Comparison of ENCODE assay signal across 8 mouse cellular contexts in genomic region chr1:171270573-171270900, GRCm38 (mm10). TPM values are rescaled to one million over a fixed set of nuclear protein-coding genes. Genes with fewer than 3 reads are reported as not detected.
DNase-seq lines count a peak whose midpoint lies in the region; ATAC-seq and TF ChIP-seq lines count a peak whose summit lies in the region.

No protein-coding gene starts in this region.

- peak overlapping the region; percentile 95 for H3K9ac ChIP-seq in heart, embryonic 16.5 days (ENCODE audit: low read length)
- H3K9ac ChIP-seq in embryonic facial prominence, embryonic 13.5 days, result peak overlapping the region; percentile 85

- no peak for TF ChIP-seq CTCF in lung, adult 2 months (IDR thresholded peaks at IDR 0.05; ENCODE audit: insufficient read depth, low read length)
- TF ChIP-seq CTCF in olfactory bulb, adult 2 months (IDR thresholded peaks at IDR 0.05; ENCODE audit: insufficient read depth, low read depth, low read length), result no peak

- DNase-seq in heart, postnatal 25 days (ENCODE audit: low spot score), result no peak
- peak; percentile 80 for DNase-seq in kidney, adult 11 months
- DNase-seq in lung, adult 2 months, result no peak
- no peak for DNase-seq in layer of hippocampus, adult 18-20 months (ENCODE audit: low spot score in 2 of 2)
- no peak for DNase-seq in gastrocnemius, postnatal 25 days

- H3K4me3 ChIP-seq in heart, embryonic 16.5 days (ENCODE audit: low read length), result peak overlapping the region; percentile 93
- H3K4me3 ChIP-seq in embryonic facial prominence, embryonic 13.5 days, result peak overlapping the region; percentile 83
- H3K4me3 ChIP-seq in lung, adult 2 months (replicated peaks; ENCODE audit: extremely low read depth, low read depth, low read length), result peak overlapping the region; percentile 88
- peak overlapping the region; percentile 60 for H3K4me3 ChIP-seq in olfactory bulb, adult 2 months (ENCODE audit: insufficient read depth, low read depth, low read length)

- intact Hi-C loops in heart, postnatal 25 days (cut with DNase I), result no loop called here

- under 1% methylated on average over 19 of the region's 19 CpGs for WGBS in heart, embryonic 16.5 days
- 1% methylated on average over 19 of the region's 19 CpGs for WGBS in embryonic facial prominence, embryonic 13.5 days
- WGBS in lung, adult 2 months, result 2% methylated on average over 19 of the region's 19 CpGs
- 0% methylated on average over 19 of the region's 19 CpGs for WGBS in olfactory bulb, adult 2 months

- peaks cover 16% of the 10 kb centered on the region for H3K4me1 ChIP-seq in heart, embryonic 16.5 days (ENCODE audit: control insufficient read depth, insufficient read depth, low read length)
- peaks cover 20% of the 10 kb centered on the region for H3K4me1 ChIP-seq in embryonic facial prominence, embryonic 13.5 days
- H3K4me1 ChIP-seq in lung, adult 2 months (ENCODE audit: control insufficient read depth, insufficient read depth, low read length), result peaks cover 12% of the 10 kb centered on the region; the same call in 1 of the 2 replicates
- H3K4me1 ChIP-seq in olfactory bulb, adult 2 months (ENCODE audit: control insufficient read depth, insufficient read depth, low read length), result peaks cover 8% of the 10 kb centered on the region

- peak; percentile 61 for ATAC-seq in heart, embryonic 16.5 days (replicated peaks; ENCODE audit: extremely low read depth, insufficient read depth, low FRiP score)
- peak; percentile 65 for ATAC-seq in embryonic facial prominence, embryonic 13.5 days (ENCODE audit: insufficient number of reproducible peaks, insufficient read depth, low FRiP score, low TSS enrichment, low read depth)

- no peaks in the 10 kb centered on the region for H3K9me3 ChIP-seq in heart, embryonic 16.5 days (replicated peaks; ENCODE audit: control insufficient read depth, low read length)
- no peaks in the 10 kb centered on the region for H3K9me3 ChIP-seq in embryonic facial prominence, embryonic 13.5 days

- peak overlapping the region; percentile 73 for H3K27ac ChIP-seq in heart, embryonic 16.5 days (ENCODE audit: low read length)
- peak overlapping the region; percentile 68 for H3K27ac ChIP-seq in embryonic facial prominence, embryonic 13.5 days
- H3K27ac ChIP-seq in olfactory bulb, adult 2 months (ENCODE audit: insufficient read depth, low read depth, low read length), result peak overlapping the region; percentile 5; the same call in 1 of the 2 replicates

- peak overlapping the region; percentile 100 for H3K4me2 ChIP-seq in heart, embryonic 16.5 days (ENCODE audit: low read depth, low read length)
- peak overlapping the region; percentile 95 for H3K4me2 ChIP-seq in embryonic facial prominence, embryonic 13.5 days

- TF ChIP-seq POLR2A in lung, adult 2 months (IDR thresholded peaks at IDR 0.05; ENCODE audit: borderline replicate concordance, extremely low read depth, low read depth, low read length), result no peak; the same call in 1 of the 2 replicates
- TF ChIP-seq POLR2A in olfactory bulb, adult 2 months (IDR thresholded peaks at IDR 0.05; ENCODE audit: insufficient read depth, low read depth, low read length), result no peak

- H3K27me3 ChIP-seq in heart, embryonic 16.5 days (ENCODE audit: control insufficient read depth, insufficient read depth, low read length), result no peaks in the 10 kb centered on the region
- no peaks in the 10 kb centered on the region for H3K27me3 ChIP-seq in embryonic facial prominence, embryonic 13.5 days

- H3K36me3 ChIP-seq in heart, embryonic 16.5 days (ENCODE audit: control insufficient read depth, insufficient read depth), result peaks cover 30% of the 10 kb centered on the region
- H3K36me3 ChIP-seq in embryonic facial prominence, embryonic 13.5 days, result peaks cover 39% of the 10 kb centered on the region

RNA-seq across cellular contexts. Expression of gene B4galt3, which starts 0.4 kb away (rescaled TPM):
- 47.5 and 54.9 TPM in 2 replicates for polyA plus RNA-seq in heart, embryonic 16.5 days (2015; fragmentation: Nextera tagmentation; extraction: Ambion mirVana)
- total RNA-seq in heart, postnatal 25 days (2021), result 10 to 100 TPM; 16.4 to 17.8 TPM
- polyA plus RNA-seq in embryonic facial prominence, embryonic 13.5 days (2015; fragmentation: Nextera tagmentation; extraction: Ambion mirVana), result 82.1 and 84.2 TPM in 2 replicates
- 72.0 and 75.8 TPM in 2 replicates for polyA plus RNA-seq in lung, adult 2 months (2012; rRNA removed)
- polyA plus RNA-seq in olfactory bulb, adult 2 months (2012; ENCODE audit: insufficient read depth, insufficient read length, low replicate concordance, missing spikeins), result not detected in 2 replicates
- total RNA-seq in layer of hippocampus, adult 18-20 months (2021), result 10 to 100 TPM; 71.0 to 71.4 TPM
- total RNA-seq in gastrocnemius, postnatal 25 days (2021), result 1 to 10 TPM; 8.6 to 9.8 TPM

RNA-seq across cellular contexts. Expression of gene Ppox, which starts 10.4 kb away (rescaled TPM):
- 32.4 and 41.9 TPM in 2 replicates for polyA plus RNA-seq in heart, embryonic 16.5 days (2015; fragmentation: Nextera tagmentation; extraction: Ambion mirVana)
- 10 to 100 TPM; 13.4 to 13.7 TPM for total RNA-seq in heart, postnatal 25 days (2021)
- 60.5 and 64.9 TPM in 2 replicates for polyA plus RNA-seq in embryonic facial prominence, embryonic 13.5 days (2015; fragmentation: Nextera tagmentation; extraction: Ambion mirVana)
- polyA plus RNA-seq in lung, adult 2 months (2012; rRNA removed), result 40.6 and 49.0 TPM in 2 replicates
- polyA plus RNA-seq in olfactory bulb, adult 2 months (2012; ENCODE audit: insufficient read depth, insufficient read length, low replicate concordance, missing spikeins), result not detected in 2 replicates
- total RNA-seq in layer of hippocampus, adult 18-20 months (2021), result 10 to 100 TPM; 23.2 to 25.3 TPM
- total RNA-seq in gastrocnemius, postnatal 25 days (2021), result 10 to 100 TPM in 1 of 2 experiments, 1 to 10 TPM in 1; 9.4 to 11.6 TPM

RNA-seq across cellular contexts. Expression of gene Usp21, which starts 17.3 kb away (rescaled TPM):
- 48.5 and 55.8 TPM in 2 replicates for polyA plus RNA-seq in heart, embryonic 16.5 days (2015; fragmentation: Nextera tagmentation; extraction: Ambion mirVana)
- 10 to 100 TPM; 19.7 to 21.3 TPM for total RNA-seq in heart, postnatal 25 days (2021)
- polyA plus RNA-seq in embryonic facial prominence, embryonic 13.5 days (2015; fragmentation: Nextera tagmentation; extraction: Ambion mirVana), result 116 and 127 TPM in 2 replicates
- polyA plus RNA-seq in lung, adult 2 months (2012; rRNA removed), result 42.3 and 51.2 TPM in 2 replicates
- not detected in 2 replicates for polyA plus RNA-seq in olfactory bulb, adult 2 months (2012; ENCODE audit: insufficient read depth, insufficient read length, low replicate concordance, missing spikeins)
- 10 to 100 TPM; 60.9 to 61.3 TPM for total RNA-seq in layer of hippocampus, adult 18-20 months (2021)
- 10 to 100 TPM; 14.2 to 15.7 TPM for total RNA-seq in gastrocnemius, postnatal 25 days (2021)

RNA-seq across cellular contexts. Expression of gene Ndufs2, which starts 19.3 kb away (rescaled TPM):
- polyA plus RNA-seq in heart, embryonic 16.5 days (2015; fragmentation: Nextera tagmentation; extraction: Ambion mirVana), result 659 and 700 TPM in 2 replicates
- 1,000 to 10,000 TPM; 1,437 to 1,441 TPM for total RNA-seq in heart, postnatal 25 days (2021)
- polyA plus RNA-seq in embryonic facial prominence, embryonic 13.5 days (2015; fragmentation: Nextera tagmentation; extraction: Ambion mirVana), result 232 and 248 TPM in 2 replicates
- polyA plus RNA-seq in lung, adult 2 months (2012; rRNA removed), result 78.8 and 118 TPM in 2 replicates
- polyA plus RNA-seq in olfactory bulb, adult 2 months (2012; ENCODE audit: insufficient read depth, insufficient read length, low replicate concordance, missing spikeins), result 704 TPM in 1 of 2 replicates, not detected in the other
- total RNA-seq in layer of hippocampus, adult 18-20 months (2021), result 100 to 1,000 TPM; 270 to 277 TPM
- total RNA-seq in gastrocnemius, postnatal 25 days (2021), result 1,000 to 10,000 TPM in 1 of 2 experiments, 100 to 1,000 TPM in 1; 872 to 1,009 TPM

RNA-seq across cellular contexts. Expression of gene Adamts4, which starts 20.3 kb away (rescaled TPM):
- 4.4 and 5.7 TPM in 2 replicates for polyA plus RNA-seq in heart, embryonic 16.5 days (2015; fragmentation: Nextera tagmentation; extraction: Ambion mirVana)
- 1 to 10 TPM in 1 of 2 experiments, under 1 TPM in 1; 0.49 to 2.0 TPM for total RNA-seq in heart, postnatal 25 days (2021)
- polyA plus RNA-seq in embryonic facial prominence, embryonic 13.5 days (2015; fragmentation: Nextera tagmentation; extraction: Ambion mirVana), result 23.6 and 25.6 TPM in 2 replicates
- 1.2 and 1.3 TPM in 2 replicates for polyA plus RNA-seq in lung, adult 2 months (2012; rRNA removed)
- polyA plus RNA-seq in olfactory bulb, adult 2 months (2012; ENCODE audit: insufficient read depth, insufficient read length, low replicate concordance, missing spikeins), result not detected in 2 replicates
- total RNA-seq in layer of hippocampus, adult 18-20 months (2021), result 10 to 100 TPM; 10.9 to 11.9 TPM
- 1 to 10 TPM in 1 of 2 experiments, under 1 TPM in 1; 0.43 to 1.4 TPM for total RNA-seq in gastrocnemius, postnatal 25 days (2021)

Comparison
In these comparisons a context has a peak if more than half of its experiments do, and no peak if none do; other contexts are left out.
1. H3K27ac ChIP-seq: peak in every context shown above with its lines; median percentile 73 in heart, embryonic 16.5 days; 68 in embryonic facial prominence, embryonic 13.5 days; 5 in olfactory bulb, adult 2 months.
2. RNA of gene B4galt3, which starts 0.4 kb away (polyA plus RNA-seq): 82.1 to 84.2 TPM in embryonic facial prominence, embryonic 13.5 days, 72.0 to 75.8 TPM in lung, adult 2 months and 47.5 to 54.9 TPM in heart, embryonic 16.5 days; not detected in olfactory bulb, adult 2 months; every median in the first group is over 10 times any median in the second.
3. RNA of gene Usp21, which starts 17.3 kb away (polyA plus RNA-seq): 116 to 127 TPM in embryonic facial prominence, embryonic 13.5 days, 42.3 to 51.2 TPM in lung, adult 2 months and 48.5 to 55.8 TPM in heart, embryonic 16.5 days; not detected in olfactory bulb, adult 2 months; every median in the first group is over 10 times any median in the second.
4. Peak in every context shown above with its lines, with median percentiles within 50 percentile points of each other: H3K4me3 ChIP-seq.